Mouse (Mus musculus) ES-Bruce4 (cell line): ENCODE measurements around the gene Stk39. TPM values are rescaled to one million over a fixed set of nuclear protein-coding genes. Genes with fewer than 3 reads are reported as not detected.

ENCODE experiments used
- H3K27ac ChIP-seq: 2 replicates; pipeline ENCODE4 v1.5.1; 2012; ENCODE audit warnings: low read length, inconsistent platforms; ENCODE audit not compliant: insufficient read depth
- H3K27me3 ChIP-seq: 2 replicates; pipeline ENCODE4 v1.6.1; 2012; ENCODE audit warnings: mild to moderate bottlenecking, low read length, inconsistent platforms; ENCODE audit not compliant: control insufficient read depth, poor library complexity, insufficient read depth, severe bottlenecking
- H3K36me3 ChIP-seq: 2 replicates; pipeline ENCODE4 v1.6.1; 2012; ENCODE audit warnings: inconsistent platforms, mild to moderate bottlenecking, low read length, moderate library complexity; ENCODE audit not compliant: control insufficient read depth, poor library complexity, insufficient read depth, severe bottlenecking
- H3K4me1 ChIP-seq: one replicate; pipeline ENCODE4 v1.8.1; 2011; ENCODE audit warnings: low read length; ENCODE audit not compliant: control insufficient read depth, insufficient read depth
- H3K4me3 ChIP-seq: 2 replicates; pipeline ENCODE4 v1.5.1; 2011; ENCODE audit warnings: low read depth, mild to moderate bottlenecking, low read length
- H3K9ac ChIP-seq: 2 replicates; pipeline ENCODE4 v1.6.1; 2012; ENCODE audit warnings: low read depth, mild to moderate bottlenecking, inconsistent platforms; ENCODE audit not compliant: poor library complexity, severe bottlenecking
- H3K9me3 ChIP-seq: replicated peaks from 2 replicates; pipeline ENCODE4 v1.6.1; 2012; ENCODE audit warnings: mild to moderate bottlenecking, low read length, inconsistent platforms; ENCODE audit not compliant: control insufficient read depth, poor library complexity, insufficient read depth, severe bottlenecking
- CTCF ChIP-seq: IDR thresholded peaks from one replicate; pipeline ENCODE4 v1.8.1; 2011; ENCODE audit warnings: low read depth, low read length
- EP300 ChIP-seq: IDR thresholded peaks from 2 replicates; pipeline ENCODE4 v1.6.1; 2011; ENCODE audit warnings: low read depth, low read length; ENCODE audit not compliant: insufficient read depth
- POLR2A ChIP-seq: IDR thresholded peaks from one replicate; pipeline ENCODE4 v1.8.1; 2011; ENCODE audit warnings: low read length; ENCODE audit not compliant: insufficient read depth
- polyA plus RNA-seq: library from polyadenylated mRNA; stranded (reverse); fragments of >200 nt; gene quantifications from 2 replicates; pipeline ENCODE4 v1.2.4, GENCODE M21; 2011; ENCODE audit warnings: low read depth; ENCODE audit not compliant: missing spikeins, insufficient read depth, insufficient read length

The Stk39 gene
- polyA plus RNA-seq, 1 experiment = 7.6 TPM

DNA sequence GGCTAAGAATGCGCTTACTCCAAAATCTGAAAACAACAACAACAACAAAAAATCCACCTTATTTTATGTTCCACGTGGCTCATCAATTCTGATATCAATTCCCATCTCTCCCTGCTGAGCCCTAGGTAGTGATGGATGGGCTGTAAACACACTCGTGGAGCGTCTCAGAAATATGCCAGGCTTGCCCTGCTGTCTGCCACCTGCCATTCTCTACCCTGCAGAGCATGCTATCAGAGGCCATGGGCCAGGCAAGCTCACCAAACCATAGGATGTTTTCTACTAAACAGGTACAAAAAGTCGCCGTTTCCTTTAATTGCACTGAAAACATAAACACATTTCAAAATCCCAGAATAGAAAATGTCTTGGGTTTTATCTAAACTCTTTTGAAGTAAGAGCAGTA lies 103.0 kb downstream of the Stk39 start:
- H3K4me1 ChIP-seq = peaks cover 2% of the 10 kb centered on the region
- H3K9me3 ChIP-seq = no peaks in the 10 kb centered on the region
- no peak overlapping the region for H3K9ac ChIP-seq
- no peak overlapping the region for H3K27ac ChIP-seq
- no peaks in the 10 kb centered on the region for H3K36me3 ChIP-seq
- TF ChIP-seq EP300 (no peak), POLR2A (no peak), CTCF (no peak)
- H3K27me3 ChIP-seq = no peaks in the 10 kb centered on the region
- H3K4me3 ChIP-seq = no peak overlapping the region

DNA sequence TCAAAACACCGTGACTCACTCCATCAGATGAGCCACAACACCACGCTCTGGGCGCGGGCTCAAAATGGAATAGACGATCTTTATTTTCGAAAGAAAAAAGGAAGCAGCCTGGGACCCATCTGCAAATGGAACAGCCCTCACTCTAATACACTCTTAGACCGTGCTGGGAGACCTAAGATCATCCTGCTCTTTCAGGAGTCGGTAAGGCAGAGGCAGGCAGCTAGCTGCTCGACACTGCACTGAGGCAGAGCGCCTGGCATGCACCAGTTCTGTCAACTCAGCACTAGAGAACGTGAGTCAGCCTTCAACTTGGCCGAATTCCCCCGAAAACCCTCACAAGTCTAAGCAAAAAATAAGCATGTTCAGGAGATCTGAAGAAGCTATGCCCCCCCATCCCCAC lies 104.1 kb downstream of the Stk39 start:
- Histone ChIP-seq H3K9me3 (no peaks in the 10 kb centered on the region), H3K27me3 (no peaks in the 10 kb centered on the region), H3K27ac (no peak overlapping the region), H3K4me3 (no peak overlapping the region), H3K36me3 (no peaks in the 10 kb centered on the region), H3K4me1 (peaks cover 2% of the 10 kb centered on the region), H3K9ac (no peak overlapping the region)
- TF ChIP-seq POLR2A (no peak), CTCF (no peak), EP300 (no peak)

DNA sequence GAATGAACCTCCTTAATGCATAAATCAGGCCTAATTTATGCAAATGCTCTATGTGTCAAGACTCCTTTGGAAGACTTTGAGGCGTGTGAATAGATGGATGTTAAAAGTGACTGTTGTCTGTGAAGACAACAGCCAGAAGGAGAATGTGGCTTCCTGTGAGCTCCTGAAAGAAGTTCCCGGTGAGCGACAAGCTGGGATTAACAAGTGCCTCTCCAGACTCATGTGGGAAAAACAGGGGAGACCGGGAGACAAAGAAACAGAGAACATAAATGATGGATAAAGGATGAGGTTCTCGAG lies 105.2 kb downstream of the Stk39 start:
- Histone ChIP-seq H3K27ac (no peak overlapping the region), H3K4me1 (peaks cover 2% of the 10 kb centered on the region), H3K36me3 (no peaks in the 10 kb centered on the region), H3K9me3 (no peaks in the 10 kb centered on the region), H3K9ac (no peak overlapping the region), H3K4me3 (no peak overlapping the region), H3K27me3 (no peaks in the 10 kb centered on the region)
- no peak for TF ChIP-seq EP300
- no peak for TF ChIP-seq CTCF
- no peak for TF ChIP-seq POLR2A

DNA sequence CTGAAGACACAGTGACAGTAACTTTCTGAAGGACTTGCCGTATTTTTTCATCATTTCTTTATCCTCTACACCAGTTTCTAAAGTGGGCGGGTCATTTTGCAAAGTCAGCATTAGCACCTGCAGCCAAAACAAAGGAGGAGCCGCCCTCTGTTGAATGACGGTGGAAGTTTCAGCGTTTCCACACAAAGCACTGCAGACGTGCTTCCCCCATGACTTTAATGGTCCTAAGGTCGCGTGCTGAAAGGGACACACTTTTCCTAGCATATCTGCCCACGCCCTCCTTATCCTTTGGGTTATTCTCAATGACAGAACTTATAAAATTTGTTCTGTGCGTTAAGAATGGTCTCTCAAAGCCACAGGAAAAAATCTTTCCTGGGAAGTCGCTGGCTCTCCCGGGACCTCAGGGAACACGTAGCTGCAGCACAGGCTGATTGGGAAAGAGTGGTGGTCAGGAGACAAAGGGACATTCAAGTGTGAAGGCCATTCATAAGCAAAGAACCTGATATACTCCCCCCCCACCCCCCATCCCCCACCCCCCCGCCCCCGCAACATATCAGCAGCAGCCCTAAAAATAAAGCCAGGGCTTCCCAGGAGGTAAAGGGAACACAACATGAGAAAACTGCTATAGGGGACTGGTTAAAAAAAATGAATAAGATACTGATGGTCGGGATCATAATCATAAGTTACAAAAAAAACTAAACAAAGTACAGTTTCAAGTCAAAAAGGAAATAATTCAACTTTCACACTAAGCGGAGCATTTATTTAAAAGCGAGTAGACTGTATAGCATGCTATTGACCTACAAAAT lies 105.8 kb downstream of the Stk39 start:
- Histone ChIP-seq H3K9ac (no peak overlapping the region), H3K4me3 (no peak overlapping the region), H3K27me3 (no peaks in the 10 kb centered on the region), H3K4me1 (peaks cover 2% of the 10 kb centered on the region), H3K9me3 (no peaks in the 10 kb centered on the region), H3K27ac (no peak overlapping the region), H3K36me3 (no peaks in the 10 kb centered on the region)
- no peak for TF ChIP-seq POLR2A
- peak; percentile 68; the same call in 1 of the 2 replicates for TF ChIP-seq EP300
- TF ChIP-seq CTCF = no peak

DNA sequence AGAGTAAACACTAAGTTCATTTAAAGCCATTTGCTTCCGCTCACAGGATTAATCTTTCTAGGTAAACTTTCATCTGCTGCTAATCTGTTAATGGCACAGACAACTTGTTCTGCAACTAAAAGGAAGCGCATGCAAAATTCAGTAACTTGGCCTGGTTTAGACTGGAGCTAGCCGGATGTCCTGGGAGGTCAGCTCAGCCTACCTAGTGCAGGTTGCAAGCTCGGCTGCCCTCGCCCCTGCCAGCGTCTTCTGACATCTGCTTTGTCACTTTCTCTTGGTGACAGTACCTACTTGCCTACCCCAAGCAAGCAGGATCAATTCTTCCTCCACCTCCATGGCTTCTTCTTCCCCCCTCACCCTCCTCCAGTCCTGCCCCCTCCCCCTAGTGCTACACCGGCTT lies 106.6 kb downstream of the Stk39 start:
- Histone ChIP-seq H3K36me3 (no peaks in the 10 kb centered on the region), H3K27ac (no peak overlapping the region), H3K9ac (no peak overlapping the region), H3K27me3 (no peaks in the 10 kb centered on the region), H3K4me3 (no peak overlapping the region), H3K4me1 (peaks cover 2% of the 10 kb centered on the region), H3K9me3 (no peaks in the 10 kb centered on the region)
- TF ChIP-seq CTCF (no peak), EP300 (0 out of 2 replicates have a peak, but pooled peaks have one; percentile 60)

- Histone ChIP-seq H3K27me3 (no peaks in the 10 kb centered on the region), H3K27ac (no peak overlapping the region), H3K4me3 (no peak overlapping the region), H3K9me3 (no peaks in the 10 kb centered on the region), H3K4me1 (peaks cover 2% of the 10 kb centered on the region), H3K9ac (no peak overlapping the region), H3K36me3 (no peaks in the 10 kb centered on the region)
- TF ChIP-seq POLR2A (no peak), EP300 (peak; percentile 61; the same call in 1 of the 2 replicates), CTCF (peak; percentile 14)
Observed at GRCm38 (mm10) chr2:68364181-68364900, 107.7 kb downstream of the Stk39 start.
